Mouse (Mus musculus): ENCODE measurements around the gene Entpd7.

The Entpd7 gene

GRCm38 (mm10) chr19:43771499-43771969 lies 82.1 kb downstream of the Entpd7 start:
- DNase-seq (ENCODE audit: low spot score), result no peak

GRCm38 (mm10) chr19:43772311-43772710 lies 82.8 kb downstream of the Entpd7 start:
- no peak for DNase-seq (ENCODE audit: low spot score)

DNA sequence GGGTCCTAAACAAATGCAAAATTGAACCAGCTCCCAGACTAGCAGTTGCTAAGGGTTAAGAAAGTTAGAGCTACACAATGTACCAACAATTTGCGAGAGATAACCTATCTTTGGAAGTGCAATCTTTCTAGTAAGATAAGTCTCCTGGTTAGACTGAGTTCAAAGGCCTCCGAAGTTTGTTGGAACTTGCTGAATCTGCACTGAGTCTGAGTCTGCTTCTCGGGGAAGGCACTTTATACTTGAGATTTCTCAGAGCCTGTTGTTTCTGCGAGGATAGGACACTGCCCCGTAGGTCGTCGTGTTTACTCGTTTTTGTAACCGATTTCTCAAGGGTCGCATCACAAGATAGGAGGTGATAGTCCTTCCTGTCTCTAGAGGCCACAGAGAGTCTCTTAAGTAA lies 86.0 kb downstream of the Entpd7 start:
- DNase-seq (ENCODE audit: low spot score), result no peak

DNA sequence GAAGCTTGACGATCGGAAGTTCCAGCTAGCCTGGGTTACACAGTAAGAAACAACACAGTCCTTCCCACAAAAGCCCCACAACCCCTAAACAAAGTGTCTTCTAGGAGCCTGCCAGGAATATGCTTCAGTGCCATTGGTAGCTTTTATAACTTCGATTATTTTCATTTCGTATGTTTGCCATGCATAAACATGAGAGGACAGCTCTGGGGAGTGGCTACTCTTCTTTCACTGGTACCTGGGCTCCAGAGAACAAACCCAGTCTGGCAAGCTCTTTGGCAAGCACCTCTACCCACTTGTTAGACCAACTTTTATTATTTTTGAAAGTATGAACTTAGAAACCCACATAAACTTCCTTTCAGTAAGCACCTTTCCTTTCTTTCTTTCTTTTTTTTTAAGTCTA lies 87.1 kb downstream of the Entpd7 start:
- no peak for DNase-seq (ENCODE audit: low spot score)

DNA sequence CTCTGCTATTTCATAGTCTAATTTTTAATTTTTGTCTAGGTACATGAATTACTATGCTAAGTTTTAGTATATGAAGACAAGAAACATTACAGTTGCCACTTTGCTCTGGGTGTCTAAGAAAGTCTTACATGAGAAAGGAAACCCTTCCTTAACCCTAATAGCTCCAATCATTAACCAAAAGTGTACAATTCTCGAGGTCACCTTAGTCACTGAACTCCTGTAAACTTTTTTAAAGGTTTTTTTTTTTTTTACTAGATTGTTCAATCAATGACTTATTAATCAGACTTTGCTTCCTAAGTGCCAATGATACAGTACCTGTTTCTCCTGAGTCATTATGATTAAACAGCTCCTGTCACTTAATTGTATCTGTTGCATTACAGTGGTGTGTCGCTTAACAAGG lies 87.8 kb downstream of the Entpd7 start:
- DNase-seq (ENCODE audit: low spot score), result no peak

DNA sequence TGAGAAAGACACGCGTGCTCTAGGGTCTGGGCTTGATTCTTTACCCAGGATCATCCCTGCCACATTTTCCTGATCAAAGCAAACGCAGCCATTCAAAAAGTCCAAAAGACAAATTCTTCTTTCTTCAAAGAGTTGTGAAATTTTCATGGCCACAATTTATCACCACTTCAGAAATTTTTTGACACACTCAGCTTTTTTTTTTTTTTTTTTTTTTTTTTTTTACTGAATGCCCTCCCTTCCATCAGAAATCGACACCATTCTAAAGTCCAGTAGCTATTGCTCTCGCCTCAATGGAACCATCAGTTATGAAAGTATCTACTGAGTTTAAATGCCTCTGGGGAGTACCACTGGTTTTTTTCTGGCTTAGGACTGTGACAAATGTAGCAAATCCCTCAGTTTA lies 90.9 kb downstream of the Entpd7 start:
- no peak for DNase-seq (ENCODE audit: low spot score)

DNA sequence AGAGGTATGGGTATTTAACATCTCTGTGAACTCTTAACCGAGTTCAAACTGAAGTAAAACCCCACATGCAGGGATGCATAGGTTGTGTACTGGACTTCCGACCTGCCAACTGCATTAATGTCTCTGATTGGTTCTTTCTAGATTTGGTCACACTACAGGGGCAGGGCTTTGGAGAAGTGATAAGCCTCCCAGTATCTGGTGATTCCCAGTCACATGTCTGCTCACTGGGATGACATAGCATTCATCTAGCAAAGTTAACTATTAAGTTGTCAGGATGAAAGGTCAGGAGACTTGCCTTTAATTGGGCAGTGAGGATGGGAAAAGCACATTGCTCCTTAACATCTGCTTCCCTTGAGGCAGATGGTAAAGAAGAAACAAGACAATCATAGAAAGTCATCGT lies 92.5 kb downstream of the Entpd7 start, which contains the start of gene Abcc2:
Gene Abcc2, plus strand, starts transcription at position 213 of the 400 bp plus-strand sequence.
- DNase-seq (ENCODE audit: low spot score), result no peak
